Mouse (Mus musculus): ENCODE results near the gene Rgs10. TPM values are rescaled to one million over a fixed set of nuclear protein-coding genes. Genes with fewer than 3 reads are reported as not detected.

The Rgs10 gene
- total RNA-seq, 2 experiments from 2014 or later, result 46.0 to 47.0 TPM

- no peak for DNase-seq (ENCODE audit: extremely low spot score in 1 of 2, low spot score in 2 of 2)
- Histone ChIP-seq H3K4me3 (no peak overlapping the region), H3K27ac (no peak overlapping the region)
- TF ChIP-seq CTCF (IDR thresholded peaks at IDR 0.05), result no peak
- intact Hi-C loops (cut with DNase I), result loop anchor here (10.0 kb wide), 1 partner anchor 257 kb away; no protein-coding TSS in a partner anchor
Observed at GRCm38 (mm10) chr7:128438131-128438530, 19.6 kb upstream of the Rgs10 start.

GRCm38 (mm10) chr7:128433213-128433612, 14.7 kb upstream of the Rgs10 start:
- TF ChIP-seq CTCF (IDR thresholded peaks at IDR 0.05), result peak; percentile 50
- intact Hi-C loops (cut with DNase I), result loop anchor here (10.0 kb wide), 1 partner anchor 262 kb away; no protein-coding TSS in a partner anchor
- no peak overlapping the region for H3K4me3 ChIP-seq
- no peak overlapping the region for H3K27ac ChIP-seq
- DNase-seq (ENCODE audit: extremely low spot score in 1 of 2, low spot score in 2 of 2), result no peak

GRCm38 (mm10) chr7:128432574-128432973, 14.0 kb upstream of the Rgs10 start:
- intact Hi-C loops (cut with DNase I), result loop anchor here (10.0 kb wide), 1 partner anchor 262 kb away; no protein-coding TSS in a partner anchor
- TF ChIP-seq CTCF (IDR thresholded peaks at IDR 0.05), result no peak
- Histone ChIP-seq H3K4me3 (no peak overlapping the region), H3K27ac (no peak overlapping the region)
- DNase-seq (ENCODE audit: extremely low spot score in 1 of 2, low spot score in 2 of 2), result no peak

GRCm38 (mm10) chr7:128422491-128422890, 3.9 kb upstream of the Rgs10 start:
- Histone ChIP-seq H3K27ac (no peak overlapping the region), H3K4me3 (no peak overlapping the region)
- DNase-seq (ENCODE audit: extremely low spot score in 1 of 2, low spot score in 2 of 2), result no peak
- intact Hi-C loops (cut with DNase I), result no loop called here
- no peak for TF ChIP-seq CTCF (IDR thresholded peaks at IDR 0.05)

GRCm38 (mm10) chr7:128421701-128422100, 3.1 kb upstream of the Rgs10 start:
- H3K27ac ChIP-seq, result no peak overlapping the region
- intact Hi-C loops (cut with DNase I), result no loop called here
- no peak overlapping the region for H3K4me3 ChIP-seq
- no peak for DNase-seq (ENCODE audit: extremely low spot score in 1 of 2, low spot score in 2 of 2)
- no peak for TF ChIP-seq CTCF (IDR thresholded peaks at IDR 0.05)

GRCm38 (mm10) chr7:128419690-128420089, 1.1 kb upstream of the Rgs10 start:
- TF ChIP-seq CTCF (IDR thresholded peaks at IDR 0.05), result no peak
- intact Hi-C loops (cut with DNase I), result loop anchor here (5.0 kb wide), 1 partner anchor 172 kb away; the partner anchor contains the start of gene Tgfb1i1
- Histone ChIP-seq H3K27ac (no peak overlapping the region), H3K4me3 (no peak overlapping the region)
- DNase-seq (ENCODE audit: extremely low spot score in 1 of 2, low spot score in 2 of 2), result no peak

- H3K27ac ChIP-seq, result no peak overlapping the region; the same call in 1 of the 2 replicates
- DNase-seq (ENCODE audit: extremely low spot score in 1 of 2, low spot score in 2 of 2), result no peak
- no peak for TF ChIP-seq CTCF (IDR thresholded peaks at IDR 0.05)
- peak overlapping the region; percentile 51 for H3K4me3 ChIP-seq
- intact Hi-C loops (cut with DNase I), result loop anchor here (5.0 kb wide), 1 partner anchor 170 kb away; the partner anchor contains the start of gene Tgfb1i1
Observed at GRCm38 (mm10) chr7:128417226-128417929, 1.2 kb downstream of the Rgs10 start.

GRCm38 (mm10) chr7:128416664-128417063, 1.9 kb downstream of the Rgs10 start:
- no peak overlapping the region; the same call in 1 of the 2 replicates for H3K4me3 ChIP-seq
- DNase-seq (ENCODE audit: extremely low spot score in 1 of 2, low spot score in 2 of 2), result no peak
- intact Hi-C loops (cut with DNase I), result loop anchor here (5.0 kb wide), 1 partner anchor 169 kb away; the partner anchor contains the start of gene Tgfb1i1

GRCm38 (mm10) chr7:128414433-128414832, 4.1 kb downstream of the Rgs10 start:
- intact Hi-C loops (cut with DNase I), result no loop called here
- no peak for DNase-seq (ENCODE audit: extremely low spot score in 1 of 2, low spot score in 2 of 2)
- TF ChIP-seq CTCF (IDR thresholded peaks at IDR 0.05), result no peak
- no peak overlapping the region for H3K4me3 ChIP-seq
- no peak overlapping the region for H3K27ac ChIP-seq

More at GRCm38 (mm10) chr7:128416664-128417063, 1.9 kb downstream of the Rgs10 start:
- H3K27ac ChIP-seq, result no peak overlapping the region
- TF ChIP-seq CTCF (IDR thresholded peaks at IDR 0.05), result no peak

- H3K4me3 ChIP-seq, result peak overlapping the region; percentile 6; the same call in 1 of the 2 replicates
- peak overlapping the region; percentile 50; the same call in 1 of the 2 replicates for H3K27ac ChIP-seq
- intact Hi-C loops (cut with DNase I), result no loop called here
- no peak for DNase-seq (ENCODE audit: extremely low spot score in 1 of 2, low spot score in 2 of 2)
- no peak for TF ChIP-seq CTCF (IDR thresholded peaks at IDR 0.05)
Observed at GRCm38 (mm10) chr7:128412071-128412833, 6.3 kb downstream of the Rgs10 start.

GRCm38 (mm10) chr7:128410708-128411413, 7.7 kb downstream of the Rgs10 start:
- TF ChIP-seq CTCF (IDR thresholded peaks at IDR 0.05), result no peak
- H3K4me3 ChIP-seq, result no peak overlapping the region
- no peak for DNase-seq (ENCODE audit: extremely low spot score in 1 of 2, low spot score in 2 of 2)
- H3K27ac ChIP-seq, result peak overlapping the region; percentile 34; the same call in 1 of the 2 replicates
- intact Hi-C loops (cut with DNase I), result no loop called here
